Mouse (Mus musculus): ENCODE data around the gene Gfod2. TPM values are rescaled to one million over a fixed set of nuclear protein-coding genes. Genes with fewer than 3 reads are reported as not detected.

Gene Gfod2
- polyA plus RNA-seq, 1 experiment from 2014 or later: 3.1 TPM

Other genes starting within 250 kb of the Gfod2 start
- 1.5 and 2.2 TPM in 2 replicates for gene Hsd11b2, start 239.9 kb downstream of the Gfod2 start, polyA plus RNA-seq (2015; fragmentation: Nextera tagmentation; extraction: Ambion mirVana)
- 49.4 and 52.7 TPM in 2 replicates for gene Atp6v0d1, start 192.6 kb downstream of the Gfod2 start, polyA plus RNA-seq (2015; fragmentation: Nextera tagmentation; extraction: Ambion mirVana)
- 7.2 and 9.0 TPM in 2 replicates for gene Ripor1, start 153.4 kb downstream of the Gfod2 start, polyA plus RNA-seq (2015; fragmentation: Nextera tagmentation; extraction: Ambion mirVana)
- 69.1 and 75.8 TPM in 2 replicates for gene Ctcf, start 122.1 kb downstream of the Gfod2 start, polyA plus RNA-seq (2015; fragmentation: Nextera tagmentation; extraction: Ambion mirVana)
- 0.15 and 0.41 TPM in 2 replicates for gene Agrp, start 121.3 kb downstream of the Gfod2 start, polyA plus RNA-seq (2015; fragmentation: Nextera tagmentation; extraction: Ambion mirVana)
- 0.29 and 0.32 TPM in 2 replicates for gene Carmil2, start 72.4 kb downstream of the Gfod2 start, polyA plus RNA-seq (2015; fragmentation: Nextera tagmentation; extraction: Ambion mirVana)
- gene Acd, start 57.6 kb downstream of the Gfod2 start, polyA plus RNA-seq (2015; fragmentation: Nextera tagmentation; extraction: Ambion mirVana): 24.4 and 26.8 TPM in 2 replicates
- 8.5 and 8.6 TPM in 2 replicates for gene Pard6a, start 57.5 kb downstream of the Gfod2 start, polyA plus RNA-seq (2015; fragmentation: Nextera tagmentation; extraction: Ambion mirVana)
- not detected in 2 replicates for gene 4933405L10Rik, start 51.0 kb downstream of the Gfod2 start, polyA plus RNA-seq (2015; fragmentation: Nextera tagmentation; extraction: Ambion mirVana)
- gene Enkd1, start 50.5 kb downstream of the Gfod2 start, polyA plus RNA-seq (2015; fragmentation: Nextera tagmentation; extraction: Ambion mirVana): 8.6 and 8.8 TPM in 2 replicates
- 36.1 and 36.2 TPM in 2 replicates for gene Ranbp10, start 68.7 kb upstream of the Gfod2 start, polyA plus RNA-seq (2015; fragmentation: Nextera tagmentation; extraction: Ambion mirVana)
- 0.06 and 0.08 TPM in 2 replicates for gene Tsnaxip1, start 69.1 kb upstream of the Gfod2 start, polyA plus RNA-seq (2015; fragmentation: Nextera tagmentation; extraction: Ambion mirVana)
- gene Cenpt, start 94.6 kb upstream of the Gfod2 start, polyA plus RNA-seq (2015; fragmentation: Nextera tagmentation; extraction: Ambion mirVana): 21.5 and 22.3 TPM in 2 replicates
- gene Thap11, start 96.5 kb upstream of the Gfod2 start, polyA plus RNA-seq (2015; fragmentation: Nextera tagmentation; extraction: Ambion mirVana): 38.2 and 40.7 TPM in 2 replicates
- gene Nutf2, start 101.9 kb upstream of the Gfod2 start, polyA plus RNA-seq (2015; fragmentation: Nextera tagmentation; extraction: Ambion mirVana): 152 and 192 TPM in 2 replicates
- 17.3 and 18.5 TPM in 2 replicates for gene Edc4, start 122.2 kb upstream of the Gfod2 start, polyA plus RNA-seq (2015; fragmentation: Nextera tagmentation; extraction: Ambion mirVana)
- not detected in 2 replicates for gene Nrn1l, start 134.9 kb upstream of the Gfod2 start, polyA plus RNA-seq (2015; fragmentation: Nextera tagmentation; extraction: Ambion mirVana)
- gene Pskh1, start 141.8 kb upstream of the Gfod2 start, polyA plus RNA-seq (2015; fragmentation: Nextera tagmentation; extraction: Ambion mirVana): 9.6 and 10.0 TPM in 2 replicates
- 0.35 and 0.60 TPM in 2 replicates for gene Ctrl, start 175.2 kb upstream of the Gfod2 start, polyA plus RNA-seq (2015; fragmentation: Nextera tagmentation; extraction: Ambion mirVana)
- gene Psmb10, start 179.8 kb upstream of the Gfod2 start, polyA plus RNA-seq (2015; fragmentation: Nextera tagmentation; extraction: Ambion mirVana): 68.9 and 81.6 TPM in 2 replicates
- 31.2 and 33.1 TPM in 2 replicates for gene Lcat, start 184.7 kb upstream of the Gfod2 start, polyA plus RNA-seq (2015; fragmentation: Nextera tagmentation; extraction: Ambion mirVana)
- 12.6 and 13.1 TPM in 2 replicates for gene Slc12a4, start 207.4 kb upstream of the Gfod2 start, polyA plus RNA-seq (2015; fragmentation: Nextera tagmentation; extraction: Ambion mirVana)
- not detected in 2 replicates for gene Dpep3, start 220.8 kb upstream of the Gfod2 start, polyA plus RNA-seq (2015; fragmentation: Nextera tagmentation; extraction: Ambion mirVana)
- 13.3 and 14.4 TPM in 2 replicates for gene Dus2, start 232.7 kb upstream of the Gfod2 start, polyA plus RNA-seq (2015; fragmentation: Nextera tagmentation; extraction: Ambion mirVana)
- gene Dpep2nb, start 247.3 kb upstream of the Gfod2 start, polyA plus RNA-seq (2015; fragmentation: Nextera tagmentation; extraction: Ambion mirVana): not detected in 2 replicates

Measured in liver, embryonic 13.5 days (tissue).